Mouse (Mus musculus) C2C12 (cell line): ENCODE measurements around the gene Kcnc2. TPM values are rescaled to one million over a fixed set of nuclear protein-coding genes. Genes with fewer than 3 reads are reported as not detected.

Experiments
- H3K27me3 ChIP-seq: one replicate; pipeline ENCODE4 v1.6.1; 2011; ENCODE audit not compliant: control insufficient read depth, insufficient read depth, insufficient read length
- H3K36me3 ChIP-seq: one replicate; pipeline ENCODE4 v1.6.1; 2011; ENCODE audit not compliant: control insufficient read depth, insufficient read depth
- H3K4me3 ChIP-seq: one replicate; pipeline ENCODE4 v1.5.1; 2011; ENCODE audit warnings: mild to moderate bottlenecking, control low read depth; ENCODE audit not compliant: poor library complexity, insufficient read depth, severe bottlenecking
- H3K79me2 ChIP-seq: one replicate; pipeline ENCODE4 v1.6.1; 2011; ENCODE audit not compliant: control insufficient read depth, insufficient read depth
- H3K79me3 ChIP-seq: one replicate; pipeline ENCODE4 v1.6.1; 2011; ENCODE audit warnings: low read depth, control low read depth
- H3ac ChIP-seq: one replicate; pipeline ENCODE3; 2011; ENCODE audit warnings: low read depth; ENCODE audit not compliant: control insufficient read depth, insufficient read length
- CEBPB ChIP-seq: IDR thresholded peaks from one replicate; pipeline ENCODE4 v1.6.1; 2011; ENCODE audit warnings: low read depth, mild to moderate bottlenecking, control low read depth, moderate library complexity
- CTCF ChIP-seq: IDR thresholded peaks from one replicate; pipeline ENCODE4 v1.5.1; 2011; ENCODE audit not compliant: control insufficient read depth, insufficient read depth, insufficient read length
- FOSL1 ChIP-seq: IDR thresholded peaks from one replicate; pipeline ENCODE4 v1.8.0; 2011; ENCODE audit warnings: mild to moderate bottlenecking, low read length; ENCODE audit not compliant: poor library complexity, insufficient read depth, severe bottlenecking
- MAX ChIP-seq: IDR thresholded peaks from one replicate; pipeline ENCODE4 v1.6.1; 2011; ENCODE audit warnings: mild to moderate bottlenecking, control low read depth
- MYOD1 ChIP-seq: IDR thresholded peaks from one replicate; pipeline ENCODE4 v1.6.1; 2011; ENCODE audit warnings: low read depth; ENCODE audit not compliant: control insufficient read depth, insufficient read length
- MYOG ChIP-seq: IDR thresholded peaks from one replicate; pipeline ENCODE4 v1.6.1; 2011; ENCODE audit not compliant: control insufficient read depth, insufficient read length; ENCODE audit errors: extremely low read depth
- USF1 ChIP-seq: IDR thresholded peaks from one replicate; pipeline ENCODE4 v1.6.1; 2011; ENCODE audit warnings: low read depth, mild to moderate bottlenecking, control low read depth, moderate library complexity
- polyA plus RNA-seq: library from polyadenylated mRNA; unstranded; fragments of >200 nt; fragmentation: generic; extraction: Trizol; gene quantifications from one replicate; pipeline ENCODE4 v1.2.1, GENCODE M21; 2012; ENCODE audit warnings: missing spikeins

Kcnc2 gene
- polyA plus RNA-seq, 1 experiment, result 0.16 TPM

GRCm38 (mm10) chr10:112277996-112278395 lies 7.1 kb downstream of the Kcnc2 start:
- H3K79me2 ChIP-seq, result no peaks in the 10 kb centered on the region
- H3K4me3 ChIP-seq, result no peak overlapping the region
- no peak overlapping the region for H3ac ChIP-seq
- H3K79me3 ChIP-seq, result no peaks in the 10 kb centered on the region
- H3K36me3 ChIP-seq, result no peaks in the 10 kb centered on the region
- TF ChIP-seq MYOG, result no peak
- TF ChIP-seq USF1, result no peak
- no peak for TF ChIP-seq CEBPB
- TF ChIP-seq FOSL1, result no peak
- no peak for TF ChIP-seq MYOD1
- no peak for TF ChIP-seq CTCF
- TF ChIP-seq MAX, result no peak
- no peaks in the 10 kb centered on the region for H3K27me3 ChIP-seq

- no peaks in the 10 kb centered on the region for H3K36me3 ChIP-seq
- H3K79me2 ChIP-seq, result no peaks in the 10 kb centered on the region
- H3ac ChIP-seq, result no peak overlapping the region
- no peaks in the 10 kb centered on the region for H3K27me3 ChIP-seq
- no peak overlapping the region for H3K4me3 ChIP-seq
- TF ChIP-seq CEBPB, result no peak
- TF ChIP-seq FOSL1, result no peak
- no peak for TF ChIP-seq MYOG
- no peak for TF ChIP-seq USF1
- TF ChIP-seq MYOD1, result no peak
- TF ChIP-seq CTCF, result no peak
- no peak for TF ChIP-seq MAX
- no peaks in the 10 kb centered on the region for H3K79me3 ChIP-seq
These were observed 44.2 kb downstream of the Kcnc2 start for GRCm38 (mm10) chr10:112315136-112315535.

- no peaks in the 10 kb centered on the region for H3K79me3 ChIP-seq
- no peak overlapping the region for H3K4me3 ChIP-seq
- no peaks in the 10 kb centered on the region for H3K27me3 ChIP-seq
- no peak for TF ChIP-seq MYOD1
- TF ChIP-seq FOSL1, result no peak
- no peak for TF ChIP-seq USF1
- TF ChIP-seq CEBPB, result no peak
- no peak for TF ChIP-seq MYOG
- no peak for TF ChIP-seq MAX
- no peak for TF ChIP-seq CTCF
- no peaks in the 10 kb centered on the region for H3K79me2 ChIP-seq
- no peaks in the 10 kb centered on the region for H3K36me3 ChIP-seq
- H3ac ChIP-seq, result no peak overlapping the region
These were observed 46.9 kb downstream of the Kcnc2 start for GRCm38 (mm10) chr10:112317783-112318182.

GRCm38 (mm10) chr10:112357669-112358362 lies 86.9 kb downstream of the Kcnc2 start:
- Histone ChIP-seq H3K79me3 (no peaks in the 10 kb centered on the region), H3K27me3 (no peaks in the 10 kb centered on the region), H3K4me3 (no peak overlapping the region), H3K36me3 (no peaks in the 10 kb centered on the region), H3ac (no peak overlapping the region), H3K79me2 (no peaks in the 10 kb centered on the region)
- TF ChIP-seq USF1, result no peak
- no peak for TF ChIP-seq CTCF
- TF ChIP-seq MYOD1, result no peak
- no peak for TF ChIP-seq MYOG
- no peak for TF ChIP-seq CEBPB
- TF ChIP-seq FOSL1, result no peak
- TF ChIP-seq MAX, result no peak

- Histone ChIP-seq H3ac (no peak overlapping the region), H3K27me3 (no peaks in the 10 kb centered on the region), H3K36me3 (no peaks in the 10 kb centered on the region), H3K79me2 (no peaks in the 10 kb centered on the region), H3K79me3 (no peaks in the 10 kb centered on the region), H3K4me3 (no peak overlapping the region)
- no peak for TF ChIP-seq CEBPB
- TF ChIP-seq FOSL1, result no peak
- TF ChIP-seq MAX, result no peak
- TF ChIP-seq CTCF, result no peak
- no peak for TF ChIP-seq USF1
- TF ChIP-seq MYOD1, result no peak
- no peak for TF ChIP-seq MYOG
These were observed 87.4 kb downstream of the Kcnc2 start for GRCm38 (mm10) chr10:112358363-112358704.

GRCm38 (mm10) chr10:112360704-112361103 lies 89.8 kb downstream of the Kcnc2 start:
- H3K79me2 ChIP-seq, result no peaks in the 10 kb centered on the region
- no peaks in the 10 kb centered on the region for H3K36me3 ChIP-seq
- H3K79me3 ChIP-seq, result no peaks in the 10 kb centered on the region
- TF ChIP-seq CEBPB (no peak), MAX (no peak), MYOG (no peak), USF1 (no peak), CTCF (no peak), FOSL1 (no peak), MYOD1 (no peak)
- H3ac ChIP-seq, result no peak overlapping the region
- H3K27me3 ChIP-seq, result no peaks in the 10 kb centered on the region
- H3K4me3 ChIP-seq, result no peak overlapping the region

- H3K79me2 ChIP-seq, result no peaks in the 10 kb centered on the region
- no peaks in the 10 kb centered on the region for H3K27me3 ChIP-seq
- H3K4me3 ChIP-seq, result no peak overlapping the region
- H3K79me3 ChIP-seq, result no peaks in the 10 kb centered on the region
- no peak overlapping the region for H3ac ChIP-seq
- no peaks in the 10 kb centered on the region for H3K36me3 ChIP-seq
- TF ChIP-seq FOSL1, result no peak
- TF ChIP-seq CEBPB, result no peak
- TF ChIP-seq USF1, result no peak
- no peak for TF ChIP-seq MAX
- no peak for TF ChIP-seq MYOG
- no peak for TF ChIP-seq MYOD1
- no peak for TF ChIP-seq CTCF
These were observed 97.4 kb downstream of the Kcnc2 start for GRCm38 (mm10) chr10:112368369-112368768.
